11 mouse cellular contexts compared by ENCODE assay signal in the genomic region with DNA sequence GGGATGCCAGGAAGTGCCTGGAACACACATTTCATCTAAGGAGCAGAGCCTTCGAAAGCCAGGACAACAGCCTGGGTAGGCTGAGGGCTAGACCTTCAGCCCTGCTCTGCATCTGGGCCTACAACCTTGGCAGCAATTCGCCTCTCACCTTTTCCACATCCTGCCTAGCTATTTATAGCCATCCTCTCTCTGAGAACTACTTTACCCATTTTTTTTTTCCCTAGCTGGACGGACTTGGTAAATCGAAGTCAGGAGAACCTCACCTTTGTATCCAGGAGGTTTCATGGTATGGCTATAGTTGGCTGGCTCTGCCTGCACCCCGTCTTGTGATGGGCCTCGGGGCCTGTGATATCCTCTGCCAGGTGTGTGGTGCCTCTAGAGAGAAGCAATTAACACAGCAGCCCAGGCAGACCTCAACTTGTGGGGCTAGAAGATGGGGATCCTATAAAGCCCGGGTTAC. TPM values are rescaled to one million over a fixed set of nuclear protein-coding genes. Genes with fewer than 3 reads are reported as not detected.
DNase-seq lines count a peak whose midpoint lies in the region; ATAC-seq lines count a peak whose summit lies in the region.
"Had no signal": no experiment of that assay in that cellular context is flagged by ENCODE, and none has a peak within 500 bp of the region (broad histone marks: within the 10 kb centered on the region; RNA-seq: fewer than 3 reads in every experiment).

No protein-coding gene starts in this region.

- H3K4me2 ChIP-seq in forebrain, embryonic 12.5 days, result no peak overlapping the region
- H3K4me2 ChIP-seq in forebrain, embryonic 15.5 days (replicated peaks), result no peak overlapping the region
- H3K4me2 ChIP-seq in hindbrain, embryonic 15.5 days, result no peak overlapping the region
- H3K4me2 ChIP-seq in hindbrain, embryonic 12.5 days (replicated peaks), result no peak overlapping the region
- H3K4me2 ChIP-seq: liver, embryonic 12.5 days had no signal

- 83% methylated on average over 7 of the region's 7 CpGs for WGBS in forebrain, embryonic 12.5 days
- WGBS in forebrain, embryonic 15.5 days, result 76% methylated on average over 7 of the region's 7 CpGs
- WGBS in hindbrain, embryonic 15.5 days, result 87% methylated on average over 7 of the region's 7 CpGs
- WGBS in hindbrain, embryonic 12.5 days, result 88% methylated on average over 7 of the region's 7 CpGs

- H3K27me3 ChIP-seq in forebrain, embryonic 12.5 days, result peaks cover 7% of the 10 kb centered on the region; the same call in 1 of the 2 replicates
- no peaks in the 10 kb centered on the region for H3K27me3 ChIP-seq in forebrain, embryonic 15.5 days
- no peaks in the 10 kb centered on the region for H3K27me3 ChIP-seq in hindbrain, embryonic 15.5 days
- H3K27me3 ChIP-seq in hindbrain, embryonic 12.5 days, result no peaks in the 10 kb centered on the region
- H3K27me3 ChIP-seq: liver, embryonic 12.5 days had no signal

- no peaks in the 10 kb centered on the region for H3K9me3 ChIP-seq in forebrain, embryonic 12.5 days
- H3K9me3 ChIP-seq in forebrain, embryonic 15.5 days, result no peaks in the 10 kb centered on the region
- no peaks in the 10 kb centered on the region for H3K9me3 ChIP-seq in hindbrain, embryonic 15.5 days
- no peaks in the 10 kb centered on the region for H3K9me3 ChIP-seq in hindbrain, embryonic 12.5 days (replicated peaks)
- H3K9me3 ChIP-seq: liver, embryonic 12.5 days had no signal

- no peak overlapping the region for H3K4me3 ChIP-seq in forebrain, embryonic 12.5 days (replicated peaks)
- H3K4me3 ChIP-seq in forebrain, embryonic 15.5 days, result no peak overlapping the region
- no peak overlapping the region for H3K4me3 ChIP-seq in hindbrain, embryonic 15.5 days
- H3K4me3 ChIP-seq in hindbrain, embryonic 12.5 days, result no peak overlapping the region
- H3K4me3 ChIP-seq: liver, embryonic 12.5 days had no signal

- peak; percentile 44 for DNase-seq in CD4-positive helper T cell, adult 2 months (ENCODE audit: low read depth, low spot score)
- no peak for DNase-seq in cerebellum, adult 8-10 months
- no peak for DNase-seq in adrenal gland, postnatal 14 days
- DNase-seq: gastrocnemius, postnatal 14 days; lung, postnatal 36 days had no signal

- H3K4me1 ChIP-seq in forebrain, embryonic 12.5 days, result peaks cover 50% of the 10 kb centered on the region
- H3K4me1 ChIP-seq in forebrain, embryonic 15.5 days, result peaks cover 39% of the 10 kb centered on the region
- peaks cover 44% of the 10 kb centered on the region for H3K4me1 ChIP-seq in hindbrain, embryonic 15.5 days (replicated peaks)
- H3K4me1 ChIP-seq in hindbrain, embryonic 12.5 days, result peaks cover 33% of the 10 kb centered on the region

- no peak overlapping the region for H3K9ac ChIP-seq in forebrain, embryonic 12.5 days
- H3K9ac ChIP-seq in forebrain, embryonic 15.5 days (replicated peaks), result no peak overlapping the region
- no peak overlapping the region for H3K9ac ChIP-seq in hindbrain, embryonic 15.5 days
- H3K9ac ChIP-seq in hindbrain, embryonic 12.5 days, result no peak overlapping the region
- H3K9ac ChIP-seq: liver, embryonic 12.5 days had no signal

- no peak for ATAC-seq in forebrain, embryonic 12.5 days (ENCODE audit: low FRiP score)
- ATAC-seq in forebrain, embryonic 15.5 days (replicated peaks), result no peak
- ATAC-seq in hindbrain, embryonic 15.5 days (ENCODE audit: low FRiP score, low read depth), result no peak
- no peak for ATAC-seq in hindbrain, embryonic 12.5 days (ENCODE audit: low FRiP score)
- ATAC-seq in inflammation-experienced regulatory T-cells, adult 6 months, result peak; percentile 74
- ATAC-seq: liver, embryonic 12.5 days had no signal

- H3K36me3 ChIP-seq in forebrain, embryonic 12.5 days (replicated peaks), result no peaks in the 10 kb centered on the region
- no peaks in the 10 kb centered on the region for H3K36me3 ChIP-seq in forebrain, embryonic 15.5 days
- H3K36me3 ChIP-seq in hindbrain, embryonic 15.5 days, result no peaks in the 10 kb centered on the region
- no peaks in the 10 kb centered on the region for H3K36me3 ChIP-seq in hindbrain, embryonic 12.5 days
- H3K36me3 ChIP-seq: liver, embryonic 12.5 days had no signal

- H3K27ac ChIP-seq in forebrain, embryonic 12.5 days, result 0 out of 2 replicates have a peak overlapping the region, but pooled peaks have one; percentile 25
- H3K27ac ChIP-seq in forebrain, embryonic 15.5 days (replicated peaks), result no peak overlapping the region; the same call in 1 of the 2 replicates
- 0 out of 2 replicates have a peak overlapping the region, but pooled peaks have one; percentile 52 for H3K27ac ChIP-seq in hindbrain, embryonic 15.5 days (replicated peaks)
- H3K27ac ChIP-seq in hindbrain, embryonic 12.5 days, result no peak overlapping the region
- H3K27ac ChIP-seq: liver, embryonic 12.5 days had no signal

RNA-seq across cellular contexts. Expression of a gene that starts 57.3 kb away (rescaled TPM):
- polyA plus RNA-seq in forebrain, embryonic 12.5 days (2016; fragmentation: Nextera tagmentation; extraction: Ambion mirVana), result 6.8 and 8.9 TPM in 2 replicates
- 10.9 and 11.4 TPM in 2 replicates for polyA plus RNA-seq in forebrain, embryonic 15.5 days (2015; fragmentation: Nextera tagmentation; extraction: Ambion mirVana)
- polyA plus RNA-seq in hindbrain, embryonic 15.5 days (2015; fragmentation: Nextera tagmentation; extraction: Ambion mirVana), result 10.8 and 11.5 TPM in 2 replicates
- polyA plus RNA-seq in hindbrain, embryonic 12.5 days (2016; fragmentation: Nextera tagmentation; extraction: Ambion mirVana), result 6.9 and 7.0 TPM in 2 replicates
- 10 to 100 TPM in 2 of 3 experiments, 1 to 10 TPM in 1; 5.5 to 15.7 (median 11.1) TPM for polyA plus RNA-seq in inflammation-experienced regulatory T-cells, adult 6 months (2017; shearing (Covaris generic))
- total RNA-seq in adrenal gland, postnatal 14 days (2021), result 48.8 and 51.8 TPM in 2 replicates

Comparison
In these comparisons a context has a peak if more than half of its experiments do, and no peak if none do; other contexts are left out.
1. H3K27ac ChIP-seq: peak in forebrain, embryonic 12.5 days (single experiment) and hindbrain, embryonic 15.5 days (single experiment); none in forebrain, embryonic 15.5 days (single experiment) and hindbrain, embryonic 12.5 days (single experiment).